Mouse (Mus musculus): Measurements from ENCODE around the gene Atg5. TPM values are rescaled to one million over a fixed set of nuclear protein-coding genes. Genes with fewer than 3 reads are reported as not detected.
"Not testable (repeated sequence)": the region's sequence is repeated elsewhere in the genome, so short reads cannot be mapped to it uniquely, and the experiment has no call there.

Gene Atg5
- polyA plus RNA-seq (2015; fragmentation: Nextera tagmentation; extraction: Ambion mirVana), result 26.5 and 28.1 TPM in 2 replicates

DNA sequence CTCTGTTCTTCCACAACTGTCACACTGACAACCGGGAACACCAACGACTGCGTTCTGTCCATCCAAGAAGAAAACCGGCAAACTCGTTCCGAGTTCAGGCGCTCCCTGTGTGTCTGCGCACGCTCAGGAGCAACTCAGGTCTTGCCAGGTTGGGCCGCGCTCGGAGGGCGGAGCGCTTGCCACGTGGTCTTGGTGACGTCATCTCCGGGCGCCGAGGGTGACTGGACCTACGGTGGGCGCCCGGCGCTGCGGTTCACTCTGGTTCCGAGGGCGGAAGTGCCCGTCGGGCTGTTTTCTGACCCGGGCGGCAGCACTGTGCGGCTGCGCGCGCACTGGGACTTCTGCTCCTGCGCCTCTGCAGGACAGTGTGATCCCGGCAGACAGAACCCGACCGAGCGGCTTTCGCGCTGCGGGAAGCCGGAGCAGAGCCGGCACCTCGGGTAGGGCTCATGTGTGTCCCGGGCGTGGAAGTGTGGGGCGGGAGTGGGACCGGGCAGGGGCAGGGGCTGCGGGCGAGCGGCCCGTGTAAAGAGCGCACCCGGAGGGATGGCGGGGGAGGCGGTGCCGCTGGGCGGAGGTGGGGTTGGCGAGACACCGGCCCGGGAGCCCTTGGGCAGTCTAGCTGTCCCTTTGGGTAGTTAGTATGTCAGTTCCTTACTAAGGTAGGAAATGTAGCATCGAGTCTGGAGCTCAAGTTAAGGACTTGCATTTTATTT, at the start of gene Atg5:
Gene Atg5, plus strand, starts transcription at position 214 of the 716 bp plus-strand sequence.
- H3K4me2 ChIP-seq, result peak within 1 kb of the TSS; percentile 88
- H3K27me3 ChIP-seq, result no peaks in the 10 kb centered on the region
- H3K27ac ChIP-seq, result peak within 1 kb of the TSS; percentile 87
- peak within 1 kb of the TSS; percentile 84 for H3K4me3 ChIP-seq (replicated peaks)
- no peaks in the 10 kb centered on the region for H3K9me3 ChIP-seq (replicated peaks)
- ATAC-seq (ENCODE audit: low read depth) (peak; percentile 97), DNase-seq (peak; percentile 97)
- H3K36me3 ChIP-seq, result no peaks in the 10 kb centered on the region
- peak within 1 kb of the TSS; percentile 83 for H3K9ac ChIP-seq
- H3K4me1 ChIP-seq (replicated peaks), result peaks cover 26% of the 10 kb centered on the region
- WGBS (ENCODE audit: insufficient replicate concordance), result under 1% methylated on average over 63 of the region's 63 CpGs

GRCm38 (mm10) chr10:44219073-44219472, 49.1 kb upstream of the Atg5 start:
- WGBS (ENCODE audit: insufficient replicate concordance), result 7% methylated on average over 2 of the region's 2 CpGs
- not testable (repeated sequence) for H3K36me3 ChIP-seq; DNase-seq; H3K27me3 ChIP-seq; H3K9ac ChIP-seq; H3K4me2 ChIP-seq; H3K4me1 ChIP-seq (replicated peaks); H3K27ac ChIP-seq; H3K9me3 ChIP-seq (replicated peaks); ATAC-seq (ENCODE audit: low read depth); H3K4me3 ChIP-seq (replicated peaks)

DNA sequence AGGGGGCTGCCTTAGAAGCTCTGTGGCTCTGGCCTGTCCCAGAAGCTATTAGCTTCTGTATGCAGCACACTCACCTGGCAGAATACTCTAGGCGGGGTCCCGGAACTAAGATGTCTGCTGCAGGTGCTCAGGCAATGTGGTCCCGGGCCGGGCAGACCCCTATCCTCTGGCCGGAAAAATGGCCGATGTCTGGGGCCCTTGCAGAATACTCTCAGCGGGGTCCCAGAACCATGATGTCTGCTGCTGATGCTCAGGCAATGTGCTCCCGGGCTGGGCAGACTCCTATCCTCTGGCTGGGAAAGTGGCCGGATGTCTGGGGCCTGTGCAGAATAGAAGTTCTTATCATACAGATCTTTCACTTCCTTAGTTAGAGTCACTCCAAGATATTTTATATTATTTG, 43.8 kb upstream of the Atg5 start:
- ATAC-seq (ENCODE audit: low read depth) (no peak), DNase-seq (no peak)
- Histone ChIP-seq H3K36me3 (no peaks in the 10 kb centered on the region), H3K4me1 (replicated peaks) (no peaks in the 10 kb centered on the region), H3K27ac (no peak overlapping the region), H3K4me3 (replicated peaks) (no peak overlapping the region), H3K9ac (no peak overlapping the region), H3K9me3 (replicated peaks) (no peaks in the 10 kb centered on the region), H3K4me2 (no peak overlapping the region), H3K27me3 (no peaks in the 10 kb centered on the region)
- WGBS (ENCODE audit: insufficient replicate concordance), result 75% methylated on average over 9 of the region's 9 CpGs

- H3K4me1 ChIP-seq (replicated peaks); ATAC-seq (ENCODE audit: low read depth); H3K27ac ChIP-seq; H3K9me3 ChIP-seq (replicated peaks); H3K4me3 ChIP-seq (replicated peaks); H3K27me3 ChIP-seq; H3K36me3 ChIP-seq; H3K4me2 ChIP-seq; H3K9ac ChIP-seq: not testable (repeated sequence)
- DNase-seq, result peak; percentile 26
- WGBS (ENCODE audit: insufficient replicate concordance), result 4% methylated on average over 1 of the region's 1 CpGs
Observed at GRCm38 (mm10) chr10:44233351-44233750, 34.8 kb upstream of the Atg5 start.

DNA sequence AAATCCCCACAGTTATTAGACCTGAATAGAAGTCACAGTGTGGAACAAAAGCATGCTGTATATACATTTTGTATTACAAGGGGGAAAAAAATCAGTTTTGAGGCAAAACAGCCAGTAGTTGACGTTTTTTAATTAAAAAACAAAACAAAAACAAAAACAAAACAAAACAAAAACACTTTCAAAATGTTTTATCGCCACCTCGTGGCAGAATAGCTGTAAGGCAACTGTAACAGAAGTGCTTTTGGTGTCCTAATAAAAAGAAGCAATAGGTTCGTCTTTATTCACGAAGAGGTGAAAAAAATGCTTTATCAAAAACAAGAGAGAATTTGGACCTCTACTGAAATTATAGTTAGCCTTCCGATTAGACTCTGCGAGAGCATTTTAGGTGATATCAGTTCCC, 32.9 kb upstream of the Atg5 start:
- H3K4me2 ChIP-seq; H3K9ac ChIP-seq; H3K36me3 ChIP-seq; H3K4me3 ChIP-seq (replicated peaks); H3K9me3 ChIP-seq (replicated peaks); H3K4me1 ChIP-seq (replicated peaks); DNase-seq; H3K27me3 ChIP-seq; H3K27ac ChIP-seq; ATAC-seq (ENCODE audit: low read depth): not testable (repeated sequence)
- WGBS (ENCODE audit: insufficient replicate concordance), result 27% methylated on average over 7 of the region's 7 CpGs

- no peak for DNase-seq
- no peaks in the 10 kb centered on the region for H3K9me3 ChIP-seq (replicated peaks)
- WGBS (ENCODE audit: insufficient replicate concordance), result 40% methylated on average over 7 of the region's 7 CpGs
Observed at GRCm38 (mm10) chr10:44256624-44257023, 11.5 kb upstream of the Atg5 start.

GRCm38 (mm10) chr10:44265835-44266234, 2.3 kb upstream of the Atg5 start:
- Histone ChIP-seq H3K9me3 (replicated peaks) (no peaks in the 10 kb centered on the region), H3K27me3 (no peaks in the 10 kb centered on the region), H3K4me2 (no peak overlapping the region), H3K27ac (no peak overlapping the region), H3K9ac (no peak overlapping the region), H3K4me3 (replicated peaks) (no peak overlapping the region), H3K36me3 (no peaks in the 10 kb centered on the region), H3K4me1 (replicated peaks) (peaks cover 26% of the 10 kb centered on the region)
- ATAC-seq (ENCODE audit: low read depth) (no peak), DNase-seq (no peak)
- 64% methylated on average over 3 of the region's 3 CpGs for WGBS (ENCODE audit: insufficient replicate concordance)

More at GRCm38 (mm10) chr10:44256624-44257023, 11.5 kb upstream of the Atg5 start:
- no peak overlapping the region for H3K9ac ChIP-seq
- no peaks in the 10 kb centered on the region for H3K27me3 ChIP-seq
- H3K4me2 ChIP-seq, result no peak overlapping the region
- H3K36me3 ChIP-seq, result no peaks in the 10 kb centered on the region
- no peak for ATAC-seq (ENCODE audit: low read depth)
- no peak overlapping the region for H3K27ac ChIP-seq
- no peak overlapping the region for H3K4me3 ChIP-seq (replicated peaks)
- no peaks in the 10 kb centered on the region for H3K4me1 ChIP-seq (replicated peaks)

- Histone ChIP-seq H3K9ac (no peak overlapping the region), H3K4me3 (replicated peaks) (0 out of 2 replicates have a peak overlapping the region, but pooled peaks have one; percentile 84), H3K4me2 (peak overlapping the region; percentile 88), H3K27ac (no peak overlapping the region), H3K27me3 (no peaks in the 10 kb centered on the region), H3K4me1 (replicated peaks) (peaks cover 26% of the 10 kb centered on the region), H3K9me3 (replicated peaks) (no peaks in the 10 kb centered on the region), H3K36me3 (no peaks in the 10 kb centered on the region)
- no peak for DNase-seq
- ATAC-seq (ENCODE audit: low read depth), result no peak
Observed at GRCm38 (mm10) chr10:44266561-44266960, 1.6 kb upstream of the Atg5 start.

DNA sequence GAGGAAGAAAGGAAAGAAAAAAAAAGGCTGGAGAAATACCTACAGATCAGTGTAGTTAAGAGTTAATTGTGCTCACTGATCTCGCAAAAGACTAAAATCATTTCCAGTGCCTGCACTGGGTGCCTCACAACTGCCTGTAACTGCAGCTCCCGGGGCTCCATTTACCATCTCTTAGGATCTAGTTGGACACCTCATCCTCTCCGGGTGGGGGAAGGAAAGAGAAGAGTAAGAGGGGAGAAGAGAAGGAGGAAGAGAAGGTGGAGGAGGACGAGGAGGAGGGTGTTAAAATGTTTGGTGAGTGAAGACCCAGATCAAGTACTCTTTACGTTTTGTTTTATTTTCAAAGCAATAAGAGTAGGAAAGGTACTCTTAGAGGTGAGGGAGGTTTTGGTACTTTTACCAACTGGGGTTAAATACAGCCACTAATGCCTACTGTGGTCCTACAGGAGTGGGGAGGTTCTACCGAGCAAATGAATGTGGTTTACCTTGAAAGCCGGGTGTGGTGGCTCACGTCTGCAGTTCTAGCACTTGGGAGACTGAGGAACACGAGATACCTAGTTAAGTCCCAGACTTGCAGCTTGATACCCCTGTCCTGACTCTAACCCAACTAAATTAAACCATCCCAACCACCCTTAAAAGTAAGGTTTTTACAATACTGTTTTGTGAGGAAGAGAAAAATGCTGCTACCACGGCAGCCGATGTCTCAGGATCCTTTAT, 574 bp upstream of the Atg5 start:
- H3K4me3 ChIP-seq (replicated peaks), result peak overlapping the region; percentile 84
- peak; percentile 41 for ATAC-seq (ENCODE audit: low read depth)

DNA sequence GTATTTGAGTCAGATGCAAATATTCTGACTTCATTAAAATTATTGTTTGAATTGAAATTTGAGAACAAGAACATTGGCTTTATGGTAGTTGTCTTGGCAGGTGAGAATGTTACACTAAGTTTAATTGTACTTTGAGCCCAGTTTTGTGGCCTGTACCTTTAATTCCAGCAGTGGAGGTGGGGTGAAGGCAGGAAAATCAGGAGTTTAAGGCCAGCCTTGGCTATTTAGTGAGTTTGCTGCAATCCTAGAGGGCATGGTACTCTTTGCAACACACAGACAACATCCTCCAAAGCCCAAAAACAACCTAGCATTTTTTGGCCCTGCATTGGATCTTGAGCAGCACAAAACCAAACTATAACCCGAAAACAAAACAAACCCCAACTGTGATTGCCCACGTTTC, 1.1 kb downstream of the Atg5 start:
- Histone ChIP-seq H3K4me2 (peak overlapping the region; percentile 88), H3K27ac (no peak overlapping the region), H3K36me3 (no peaks in the 10 kb centered on the region), H3K4me3 (replicated peaks) (peak overlapping the region; percentile 84), H3K27me3 (no peaks in the 10 kb centered on the region), H3K4me1 (replicated peaks) (peaks cover 26% of the 10 kb centered on the region), H3K9me3 (replicated peaks) (no peaks in the 10 kb centered on the region), H3K9ac (peak overlapping the region; percentile 83)
- no peak for ATAC-seq (ENCODE audit: low read depth)
- DNase-seq, result no peak
- WGBS (ENCODE audit: insufficient replicate concordance), result 56% methylated on average over 2 of the region's 2 CpGs

More for the DNA sequence above, 574 bp upstream of the Atg5 start:
- peak; percentile 15 for DNase-seq
- Histone ChIP-seq H3K9me3 (replicated peaks) (no peaks in the 10 kb centered on the region), H3K9ac (peak overlapping the region; percentile 83), H3K27me3 (no peaks in the 10 kb centered on the region), H3K36me3 (no peaks in the 10 kb centered on the region), H3K4me1 (replicated peaks) (peaks cover 26% of the 10 kb centered on the region), H3K4me2 (peak overlapping the region; percentile 88), H3K27ac (peak overlapping the region; percentile 87)
- WGBS (ENCODE audit: insufficient replicate concordance), result 3% methylated on average over 11 of the region's 11 CpGs

DNA sequence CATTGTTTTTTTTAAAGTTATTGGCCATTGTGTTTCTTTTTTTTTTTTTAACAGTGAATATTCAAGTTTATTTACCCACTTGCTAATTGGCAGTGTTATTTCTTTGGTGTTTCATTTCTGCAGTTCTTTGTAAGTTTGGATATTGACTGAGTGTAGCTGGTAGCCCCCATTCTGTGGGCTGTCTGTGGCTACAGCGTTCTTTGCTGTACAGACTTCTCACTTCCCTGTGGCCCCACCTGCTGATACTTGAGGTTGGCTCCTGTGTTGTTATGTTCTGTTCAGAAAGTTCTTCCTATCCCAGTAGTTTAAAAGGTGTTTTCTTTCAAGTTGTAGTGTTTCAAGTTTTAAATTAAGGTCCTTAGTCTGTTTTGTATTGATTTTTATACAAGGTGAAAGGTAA, 14.2 kb downstream of the Atg5 start:
- no peak overlapping the region for H3K4me3 ChIP-seq (replicated peaks)
- ATAC-seq (ENCODE audit: low read depth) (no peak), DNase-seq (no peak)
- no peak overlapping the region for H3K9ac ChIP-seq
- H3K27ac ChIP-seq, result no peak overlapping the region
- H3K4me2 ChIP-seq, result no peak overlapping the region
- whole genome bisulfite sequencing (ENCODE audit: insufficient replicate concordance), result 29% methylated on average over 1 of the region's 1 CpGs
- H3K4me1 ChIP-seq (replicated peaks), result peaks cover 2% of the 10 kb centered on the region; the same call in 1 of the 2 replicates
- H3K9me3 ChIP-seq (replicated peaks), result no peaks in the 10 kb centered on the region
- peaks cover 12% of the 10 kb centered on the region for H3K36me3 ChIP-seq
- H3K27me3 ChIP-seq, result no peaks in the 10 kb centered on the region

Measured in liver, embryonic 13.5 days (tissue).